ENCODE assay signal across 17 mouse cellular contexts in the genomic region with DNA sequence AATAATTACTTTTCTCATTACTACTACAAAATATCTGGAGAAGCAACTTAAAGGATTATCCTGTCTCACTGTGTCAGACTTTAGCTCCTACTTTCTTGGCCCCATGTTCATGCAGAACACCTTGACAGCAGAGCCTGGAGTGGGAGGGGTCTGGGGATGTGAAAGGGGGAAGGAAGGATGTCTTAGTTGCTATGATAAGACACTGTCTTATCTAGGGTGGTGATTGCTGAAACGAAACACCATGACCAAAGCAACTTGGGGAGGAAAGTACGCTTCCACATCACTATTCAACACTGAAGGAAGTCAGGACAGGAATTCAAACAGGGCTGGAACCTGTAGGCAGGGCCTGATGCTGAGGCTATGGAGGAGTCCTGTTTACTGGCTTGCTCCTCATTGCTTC.
"Had no signal": no experiment of that assay in that cellular context is flagged by ENCODE, and none has a peak within 500 bp of the region (broad histone marks: within the 10 kb centered on the region; RNA-seq: fewer than 3 reads in every experiment).

No protein-coding gene starts in this region.

- H3K4me3 ChIP-seq: neural tube, embryonic 12.5 days; neural tube, embryonic 13.5 days; neural tube, embryonic 15.5 days; stomach, embryonic 15.5 days had no signal

- H3K9me3 ChIP-seq: stomach, embryonic 15.5 days had no signal

- H3K36me3 ChIP-seq: neural tube, embryonic 12.5 days; neural tube, embryonic 13.5 days; neural tube, embryonic 15.5 days; stomach, embryonic 15.5 days had no signal

- H3K27ac ChIP-seq: neural tube, embryonic 12.5 days; neural tube, embryonic 13.5 days; neural tube, embryonic 15.5 days; stomach, embryonic 15.5 days; stomach, postnatal 0 days had no signal

- H3K9ac ChIP-seq: neural tube, embryonic 12.5 days; neural tube, embryonic 13.5 days; neural tube, embryonic 15.5 days; stomach, embryonic 15.5 days had no signal

- H3K27me3 ChIP-seq: neural tube, embryonic 12.5 days; neural tube, embryonic 13.5 days; neural tube, embryonic 15.5 days; stomach, embryonic 15.5 days had no signal

- DNase-seq: retina, postnatal 1 day; right cerebral cortex, adult 18-20 months; right cerebral cortex, postnatal 14 days; right cerebral cortex, postnatal 25 days; right cerebral cortex, postnatal 4 days; spleen, adult 18-20 months; thymus, adult 18-20 months; thymus, adult 2 months; thymus, postnatal 14 days; thymus, postnatal 25 days; thymus, postnatal 36 days; thymus, postnatal 4 days had no signal

- H3K4me2 ChIP-seq: neural tube, embryonic 12.5 days; neural tube, embryonic 13.5 days; neural tube, embryonic 15.5 days; stomach, embryonic 15.5 days had no signal

- H3K4me1 ChIP-seq: neural tube, embryonic 12.5 days; neural tube, embryonic 15.5 days; stomach, embryonic 15.5 days had no signal
